Mouse (Mus musculus) left cerebral cortex, adult 9 months (tissue): ENCODE data around the gene Aars2.

Experiments
- DNase-seq, 2 experiments: peaks; one replicate each; pipeline ENCODE4 v3.0.0; 2022; ENCODE audit warnings: low spot score in 2 of 2

Gene Aars2

GRCm38 (mm10) chr17:45542705-45543104, 36.1 kb downstream of the Aars2 start:
- no peak for DNase-seq

GRCm38 (mm10) chr17:45543115-45543514, 36.5 kb downstream of the Aars2 start:
- DNase-seq: no peak

GRCm38 (mm10) chr17:45544001-45544872, 37.6 kb downstream of the Aars2 start:
- DNase-seq: no peak

- no peak for DNase-seq
These were observed 38.2 kb downstream of the Aars2 start for GRCm38 (mm10) chr17:45544873-45545277.

GRCm38 (mm10) chr17:45545278-45545961, 38.8 kb downstream of the Aars2 start:
- DNase-seq: no peak

- DNase-seq: no peak
These were observed 40.3 kb downstream of the Aars2 start for GRCm38 (mm10) chr17:45546941-45547340.

GRCm38 (mm10) chr17:45547461-45548190, 41.0 kb downstream of the Aars2 start:
- no peak for DNase-seq

GRCm38 (mm10) chr17:45548541-45549512, 42.2 kb downstream of the Aars2 start:
- DNase-seq: peak in 1 of 2 experiments; percentile 75

- DNase-seq: no peak
These were observed 43.1 kb downstream of the Aars2 start, which contains the start of gene Tmem151b for GRCm38 (mm10) chr17:45549617-45550181. TSS of gene Tmem151b (minus strand) at chr17:45549677.

- DNase-seq: no peak
These were observed 43.6 kb downstream of the Aars2 start for GRCm38 (mm10) chr17:45550253-45550652.

- no peak for DNase-seq
These were observed 44.7 kb downstream of the Aars2 start for GRCm38 (mm10) chr17:45551249-45551796.

GRCm38 (mm10) chr17:45551816-45552451, 45.3 kb downstream of the Aars2 start:
- DNase-seq: peak in 1 of 2 experiments; percentile 90

- DNase-seq: no peak
These were observed 46.4 kb downstream of the Aars2 start for GRCm38 (mm10) chr17:45553065-45553464.

- no peak for DNase-seq
These were observed 47.8 kb downstream of the Aars2 start for GRCm38 (mm10) chr17:45554420-45554819.

- DNase-seq: peak in 1 of 2 experiments; percentile 90
These were observed 48.9 kb downstream of the Aars2 start, which contains the start of gene Nfkbie for GRCm38 (mm10) chr17:45555452-45556106. TSS of gene Nfkbie (plus strand) at chr17:45555703.

GRCm38 (mm10) chr17:45556107-45556489, 49.5 kb downstream of the Aars2 start:
- no peak for DNase-seq

- no peak for DNase-seq
These were observed 50.0 kb downstream of the Aars2 start for GRCm38 (mm10) chr17:45556514-45557245.

- no peak for DNase-seq
These were observed 50.7 kb downstream of the Aars2 start for GRCm38 (mm10) chr17:45557246-45557824.
